Mouse (Mus musculus): ENCODE measurements around the gene Grap. TPM values are rescaled to one million over a fixed set of nuclear protein-coding genes. Genes with fewer than 3 reads are reported as not detected.

Grap gene
- polyA plus RNA-seq, 2 experiments, result 1.6 to 2.1 TPM

GRCm38 (mm10) chr11:61669492-61670490 is 16.7 kb downstream of the Grap start:
- ATAC-seq (ENCODE audit: insufficient read depth), result no peak
- H3K36me3 ChIP-seq (replicated peaks; ENCODE audit: control insufficient read depth, insufficient read depth, low read depth), result no peaks in the 10 kb centered on the region
- no peaks in the 10 kb centered on the region for H3K9me3 ChIP-seq (ENCODE audit: control insufficient read depth, low read length)
- H3K4me2 ChIP-seq (ENCODE audit: low read depth), result no peak overlapping the region
- 57% methylated on average over 14 of the region's 14 CpGs for WGBS (ENCODE audit: insufficient replicate concordance)
- no peaks in the 10 kb centered on the region for H3K27me3 ChIP-seq (ENCODE audit: control insufficient read depth, insufficient read depth, low read length)
- no peak for TF ChIP-seq CTCF (IDR thresholded peaks at IDR 0.05; ENCODE audit: low read depth)
- no peak for TF ChIP-seq EP300 (IDR thresholded peaks at IDR 0.05; ENCODE audit: low read depth)
- no peak overlapping the region for H3K9ac ChIP-seq (replicated peaks)
- no peaks in the 10 kb centered on the region for H3K4me1 ChIP-seq (replicated peaks; ENCODE audit: control insufficient read depth in 2 of 2, insufficient read depth in 2 of 2, low read length in 1 of 2)
- no peak overlapping the region for H3K4me3 ChIP-seq (ENCODE audit: insufficient read depth in 1 of 2, low read depth in 2 of 2, low read length in 2 of 2)
- DNase-seq (ENCODE audit: low read depth in 3 of 3, low spot score in 3 of 3), result no peak
- no peak overlapping the region for H3K27ac ChIP-seq

GRCm38 (mm10) chr11:61671781-61672383 is 18.8 kb downstream of the Grap start:
- ATAC-seq (ENCODE audit: insufficient read depth), result no peak
- no peak overlapping the region for H3K27ac ChIP-seq
- H3K9me3 ChIP-seq (ENCODE audit: control insufficient read depth, low read length), result no peaks in the 10 kb centered on the region
- 72% methylated on average over 19 of the region's 19 CpGs for WGBS (ENCODE audit: insufficient replicate concordance)
- no peak overlapping the region for H3K9ac ChIP-seq (replicated peaks)
- H3K27me3 ChIP-seq (ENCODE audit: control insufficient read depth, insufficient read depth, low read length), result no peaks in the 10 kb centered on the region
- no peaks in the 10 kb centered on the region for H3K4me1 ChIP-seq (replicated peaks; ENCODE audit: control insufficient read depth in 2 of 2, insufficient read depth in 2 of 2, low read length in 1 of 2)
- H3K36me3 ChIP-seq (replicated peaks; ENCODE audit: control insufficient read depth, insufficient read depth, low read depth), result no peaks in the 10 kb centered on the region
- no peak overlapping the region for H3K4me2 ChIP-seq (ENCODE audit: low read depth)
- TF ChIP-seq CTCF (IDR thresholded peaks at IDR 0.05; ENCODE audit: low read depth) (no peak), EP300 (IDR thresholded peaks at IDR 0.05; ENCODE audit: low read depth) (no peak)
- DNase-seq (ENCODE audit: low read depth in 3 of 3, low spot score in 3 of 3), result no peak
- H3K4me3 ChIP-seq (ENCODE audit: insufficient read depth in 1 of 2, low read depth in 2 of 2, low read length in 2 of 2), result no peak overlapping the region

- no peaks in the 10 kb centered on the region for H3K36me3 ChIP-seq (replicated peaks; ENCODE audit: control insufficient read depth, insufficient read depth, low read depth)
- H3K9me3 ChIP-seq (ENCODE audit: control insufficient read depth, low read length), result no peaks in the 10 kb centered on the region
- H3K4me2 ChIP-seq (ENCODE audit: low read depth), result no peak overlapping the region
- no peaks in the 10 kb centered on the region for H3K4me1 ChIP-seq (replicated peaks; ENCODE audit: control insufficient read depth in 2 of 2, insufficient read depth in 2 of 2, low read length in 1 of 2)
- H3K9ac ChIP-seq (replicated peaks), result no peak overlapping the region
- no peaks in the 10 kb centered on the region for H3K27me3 ChIP-seq (ENCODE audit: control insufficient read depth, insufficient read depth, low read length)
- no peak overlapping the region for H3K4me3 ChIP-seq (ENCODE audit: insufficient read depth in 1 of 2, low read depth in 2 of 2, low read length in 2 of 2)
- ATAC-seq (ENCODE audit: insufficient read depth), result no peak
- TF ChIP-seq EP300 (IDR thresholded peaks at IDR 0.05; ENCODE audit: low read depth) (no peak), CTCF (IDR thresholded peaks at IDR 0.05; ENCODE audit: low read depth) (peak; percentile 72)
- H3K27ac ChIP-seq, result no peak overlapping the region
- no peak for DNase-seq (ENCODE audit: low read depth in 3 of 3, low spot score in 3 of 3)
- 38% methylated on average over 8 of the region's 8 CpGs for WGBS (ENCODE audit: insufficient replicate concordance)
These were observed 20.6 kb downstream of the Grap start for GRCm38 (mm10) chr11:61673686-61674085.

- TF ChIP-seq EP300 (IDR thresholded peaks at IDR 0.05; ENCODE audit: low read depth), result no peak
- no peak for TF ChIP-seq CTCF (IDR thresholded peaks at IDR 0.05; ENCODE audit: low read depth)
- no peaks in the 10 kb centered on the region for H3K36me3 ChIP-seq (replicated peaks; ENCODE audit: control insufficient read depth, insufficient read depth, low read depth)
- 40% methylated on average over 19 of the region's 19 CpGs for WGBS (ENCODE audit: insufficient replicate concordance)
- no peak overlapping the region for H3K27ac ChIP-seq
- no peak overlapping the region for H3K4me2 ChIP-seq (ENCODE audit: low read depth)
- no peak for ATAC-seq (ENCODE audit: insufficient read depth)
- no peaks in the 10 kb centered on the region for H3K9me3 ChIP-seq (ENCODE audit: control insufficient read depth, low read length)
- H3K4me1 ChIP-seq (replicated peaks; ENCODE audit: control insufficient read depth in 2 of 2, insufficient read depth in 2 of 2, low read length in 1 of 2), result no peaks in the 10 kb centered on the region
- no peaks in the 10 kb centered on the region for H3K27me3 ChIP-seq (ENCODE audit: control insufficient read depth, insufficient read depth, low read length)
- no peak overlapping the region for H3K9ac ChIP-seq (replicated peaks)
- no peak for DNase-seq (ENCODE audit: low read depth in 3 of 3, low spot score in 3 of 3)
- H3K4me3 ChIP-seq (ENCODE audit: insufficient read depth in 1 of 2, low read depth in 2 of 2, low read length in 2 of 2), result no peak overlapping the region
These were observed 21.2 kb downstream of the Grap start for GRCm38 (mm10) chr11:61674151-61674838.

- peak; percentile 64 for TF ChIP-seq CTCF (IDR thresholded peaks at IDR 0.05; ENCODE audit: low read depth)
- TF ChIP-seq EP300 (IDR thresholded peaks at IDR 0.05; ENCODE audit: low read depth), result no peak
- Histone ChIP-seq H3K4me3 (ENCODE audit: insufficient read depth in 1 of 2, low read depth in 2 of 2, low read length in 2 of 2) (no peak overlapping the region), H3K27me3 (ENCODE audit: control insufficient read depth, insufficient read depth, low read length) (no peaks in the 10 kb centered on the region; the same call in 1 of the 2 replicates), H3K4me2 (ENCODE audit: low read depth) (no peak overlapping the region), H3K9ac (replicated peaks) (no peak overlapping the region), H3K27ac (no peak overlapping the region), H3K36me3 (replicated peaks; ENCODE audit: control insufficient read depth, insufficient read depth, low read depth) (no peaks in the 10 kb centered on the region), H3K4me1 (replicated peaks; ENCODE audit: control insufficient read depth in 2 of 2, insufficient read depth in 2 of 2, low read length in 1 of 2) (no peaks in the 10 kb centered on the region), H3K9me3 (ENCODE audit: control insufficient read depth, low read length) (no peaks in the 10 kb centered on the region)
- ATAC-seq (ENCODE audit: insufficient read depth), result no peak
- no peak for DNase-seq (ENCODE audit: low read depth in 3 of 3, low spot score in 3 of 3)
- 18% methylated on average over 8 of the region's 8 CpGs for WGBS (ENCODE audit: insufficient replicate concordance)
These were observed 21.7 kb downstream of the Grap start for GRCm38 (mm10) chr11:61674839-61675159.
